Mouse (Mus musculus) stomach, postnatal 0 days (tissue): Measurements from ENCODE around the gene Cd8a.

ENCODE experiments used
- CTCF ChIP-seq: IDR thresholded peaks from 2 replicates; pipeline ENCODE4 v1.5.1; 2016; ENCODE audit warnings: antibody characterized with exemption, low read depth, mild to moderate bottlenecking, moderate library complexity
- EP300 ChIP-seq: optimal IDR thresholded peaks from 2 replicates; pipeline ENCODE3; 2016; ENCODE audit warnings: antibody characterized with exemption

GRCm38 (mm10) chr6:71333031-71333430 is 40.2 kb upstream of the Cd8a start:
- TF ChIP-seq CTCF = no peak
- TF ChIP-seq EP300 = no peak
